Mouse (Mus musculus) liver, embryonic 14.5 days (tissue): Measurements from ENCODE around the gene Npvf. TPM values are rescaled to one million over a fixed set of nuclear protein-coding genes. Genes with fewer than 3 reads are reported as not detected.

Source experiments
- ATAC-seq: fragments of 200-750 bp; cut with Nextera tagmentation; 2 replicates; pipeline ENCODE4 v1.8.0; 2017; ENCODE audit warnings: moderate number of reproducible peaks, mild to moderate bottlenecking, moderate library complexity; ENCODE audit not compliant: insufficient read depth
- DNase-seq, 3 experiments: peaks; one replicate each; pipeline ENCODE4 v3.0.0-alpha.2; 2012 to 2013; ENCODE audit warnings: low read depth in 3 of 3, low spot score in 3 of 3
- H3K27ac ChIP-seq: fragments of 300-500 bp; sonication (generic); 2 replicates; pipeline ENCODE4 v1.5.1; 2014; ENCODE audit warnings: moderate library complexity, mild to moderate bottlenecking, control low read depth, inconsistent platforms
- H3K27me3 ChIP-seq: fragments of 300-500 bp; sonication (generic); 2 replicates; pipeline ENCODE4 v1.6.1; 2014; ENCODE audit warnings: mild to moderate bottlenecking, low read length, moderate library complexity; ENCODE audit not compliant: control insufficient read depth, insufficient read depth
- H3K36me3 ChIP-seq: fragments of 300-500 bp; sonication (generic); replicated peaks from 2 replicates; pipeline ENCODE4 v1.6.1; 2014; ENCODE audit warnings: low read depth; ENCODE audit not compliant: control insufficient read depth, insufficient read depth
- H3K4me1 ChIP-seq, 2 experiments: fragments of 200-500 bp in 1 of 2; fragments of 300-500 bp in 1 of 2; sonication (generic) in 1 of 2; replicated peaks; 2 replicates each; pipeline ENCODE4 v1.6.1; 2012 to 2014; ENCODE audit warnings: antibody characterized with exemption in 1 of 2, inconsistent platforms in 1 of 2, low read length in 1 of 2; ENCODE audit not compliant: control insufficient read depth in 2 of 2, insufficient read depth in 2 of 2
- H3K4me2 ChIP-seq: fragments of 300-500 bp; sonication (generic); 2 replicates; pipeline ENCODE4 v1.6.1; 2014; ENCODE audit warnings: low read depth, mild to moderate bottlenecking, control low read depth, moderate library complexity
- H3K4me3 ChIP-seq, 2 experiments: fragments of 200-500 bp in 1 of 2; fragments of 300-500 bp in 1 of 2; sonication (generic) in 1 of 2; 2 replicates each; pipeline ENCODE4 v1.5.1; 2012 to 2014; ENCODE audit warnings: low read depth in 2 of 2, low read length in 2 of 2, mild to moderate bottlenecking in 2 of 2, control low read depth in 1 of 2, inconsistent platforms in 1 of 2, moderate library complexity in 1 of 2; ENCODE audit not compliant: insufficient read depth in 1 of 2
- H3K9ac ChIP-seq: fragments of 300-500 bp; sonication (generic); replicated peaks from 2 replicates; pipeline ENCODE4 v1.6.1; 2014; ENCODE audit warnings: mild to moderate bottlenecking, control low read depth, moderate library complexity
- H3K9me3 ChIP-seq: fragments of 300-500 bp; sonication (generic); 2 replicates; pipeline ENCODE4 v1.6.1; 2016; ENCODE audit warnings: low read length, mixed read lengths; ENCODE audit not compliant: control insufficient read depth
- CTCF ChIP-seq: IDR thresholded peaks from 2 replicates; pipeline ENCODE4 v1.5.1; 2016; ENCODE audit warnings: antibody characterized with exemption, low read depth, control low read depth
- EP300 ChIP-seq: IDR thresholded peaks from 2 replicates; pipeline ENCODE4 v1.6.1; 2016; ENCODE audit warnings: antibody characterized with exemption, low read depth
- WGBS: fragments of 180-500 bp; shearing (Covaris S2); extraction: QIAGEN DNeasy Blood & Tissue Kit; methylation state at CpG from one replicate; pipeline ENCODE4 v1.1.7; 2014; ENCODE audit not compliant: insufficient replicate concordance; 5-methylcytosine and 5-hydroxymethylcytosine counted together
- polyA plus RNA-seq, 2 experiments: library from polyadenylated mRNA; depleted of rRNA in 1 of 2; stranded (reverse) in 1 of 2; unstranded in 1 of 2; fragments of >200 nt; fragmentation: Nextera tagmentation in 1 of 2; extraction: Ambion mirVana in 1 of 2; gene quantifications; 2 replicates each; pipeline versions ENCODE4 v1.2.1 to v1.2.3; 2012 to 2014

Gene Npvf
- polyA plus RNA-seq, 2 experiments: not detected

GRCm38 (mm10) chr6:50680224-50681215 lies 26.3 kb upstream of the Npvf start:
- WGBS: 56% methylated on average over 20 of the region's 20 CpGs

GRCm38 (mm10) chr6:50679486-50679828 lies 25.2 kb upstream of the Npvf start:
- no peak for TF ChIP-seq EP300
- no peak for TF ChIP-seq CTCF
- Histone ChIP-seq H3K4me2 (no peak overlapping the region), H3K9ac (no peak overlapping the region), H3K27ac (no peak overlapping the region), H3K27me3 (no peaks in the 10 kb centered on the region), H3K4me1 (no peaks in the 10 kb centered on the region), H3K9me3 (no peaks in the 10 kb centered on the region), H3K4me3 (no peak overlapping the region), H3K36me3 (no peaks in the 10 kb centered on the region)
- 82% methylated on average over 2 of the region's 2 CpGs for WGBS
- ATAC-seq: no peak
- DNase-seq: no peak

More at GRCm38 (mm10) chr6:50680224-50681215, 26.3 kb upstream of the Npvf start:
- Histone ChIP-seq H3K36me3 (no peaks in the 10 kb centered on the region), H3K27me3 (no peaks in the 10 kb centered on the region), H3K4me1 (0 out of 4 replicates have a peak, but pooled peaks cover 0 to 2% of the 10 kb centered on the region in 2 experiments), H3K9ac (no peak overlapping the region), H3K27ac (no peak overlapping the region), H3K4me2 (no peak overlapping the region), H3K9me3 (no peaks in the 10 kb centered on the region), H3K4me3 (no peak overlapping the region)
- no peak for TF ChIP-seq EP300
- no peak for TF ChIP-seq CTCF
- no peak for ATAC-seq
- DNase-seq: no peak

GRCm38 (mm10) chr6:50678826-50679485 lies 24.7 kb upstream of the Npvf start:
- no peak for TF ChIP-seq EP300
- TF ChIP-seq CTCF: peak; percentile 91
- H3K27me3 ChIP-seq: no peaks in the 10 kb centered on the region
- no peak overlapping the region for H3K27ac ChIP-seq
- DNase-seq (peak in 2 of 3 experiments; percentile 7 to 13), ATAC-seq (no peak)
- no peaks in the 10 kb centered on the region for H3K4me1 ChIP-seq
- 22% methylated on average over 8 of the region's 8 CpGs for WGBS
- H3K9ac ChIP-seq: no peak overlapping the region
- H3K9me3 ChIP-seq: no peaks in the 10 kb centered on the region
- H3K4me3 ChIP-seq: no peak overlapping the region
- H3K36me3 ChIP-seq: no peaks in the 10 kb centered on the region
- no peak overlapping the region for H3K4me2 ChIP-seq

GRCm38 (mm10) chr6:50671191-50671590 lies 17.0 kb upstream of the Npvf start:
- Histone ChIP-seq H3K4me3 (no peak overlapping the region), H3K4me2 (no peak overlapping the region), H3K4me1 (no peaks in the 10 kb centered on the region), H3K9ac (no peak overlapping the region), H3K27ac (no peak overlapping the region), H3K27me3 (no peaks in the 10 kb centered on the region), H3K36me3 (no peaks in the 10 kb centered on the region), H3K9me3 (no peaks in the 10 kb centered on the region)
- no peak for ATAC-seq
- WGBS: 62% methylated on average over 3 of the region's 3 CpGs
- DNase-seq: no peak
- TF ChIP-seq EP300 (no peak), CTCF (no peak)

- Histone ChIP-seq H3K4me3 (no peak overlapping the region), H3K27me3 (no peaks in the 10 kb centered on the region), H3K4me2 (no peak overlapping the region), H3K36me3 (no peaks in the 10 kb centered on the region), H3K9ac (no peak overlapping the region), H3K9me3 (no peaks in the 10 kb centered on the region), H3K27ac (no peak overlapping the region), H3K4me1 (no peaks in the 10 kb centered on the region)
- TF ChIP-seq CTCF (no peak), EP300 (no peak)
- WGBS: 59% methylated on average over 5 of the region's 5 CpGs
- DNase-seq (no peak), ATAC-seq (no peak)
These were observed 12.7 kb upstream of the Npvf start for GRCm38 (mm10) chr6:50666937-50667336.
